Mouse (Mus musculus) G1E (cell line): ENCODE results near the gene Ldhd. TPM values are rescaled to one million over a fixed set of nuclear protein-coding genes. Genes with fewer than 3 reads are reported as not detected.
A peak's percentile ranks its signal among the peaks of the same experiment; 100 is the strongest.

Source experiments
- ATAC-seq: 2 replicates; pipeline ENCODE4 v1.8.0; 2016; ENCODE audit warnings: mild to moderate bottlenecking; ENCODE audit not compliant: insufficient number of reproducible peaks, poor library complexity, low FRiP score, severe bottlenecking; ENCODE audit errors: extremely low read depth
- DNase-seq: peaks from one replicate; pipeline ENCODE4 v3.0.0; 2012; ENCODE audit warnings: low spot score
- H3K27me3 ChIP-seq: 2 replicates; pipeline ENCODE4 v1.6.1; 2012; ENCODE audit warnings: mild to moderate bottlenecking, low read length, inconsistent platforms; ENCODE audit not compliant: insufficient read depth
- H3K36me3 ChIP-seq: replicated peaks from 2 replicates; pipeline ENCODE3; 2012; ENCODE audit warnings: mild to moderate bottlenecking, inconsistent platforms
- H3K4me1 ChIP-seq: 2 replicates; pipeline ENCODE4 v1.6.1; 2012; ENCODE audit warnings: low read depth, low read length, inconsistent platforms, mixed read lengths; ENCODE audit not compliant: insufficient read depth
- H3K4me3 ChIP-seq: 2 replicates; pipeline ENCODE4 v1.5.1; 2012; ENCODE audit warnings: low read depth, mild to moderate bottlenecking, inconsistent platforms, low read length, moderate library complexity, mixed read lengths
- H3K9me3 ChIP-seq: replicated peaks from 2 replicates; pipeline ENCODE4 v1.6.1; 2012; ENCODE audit warnings: inconsistent platforms
- CTCF ChIP-seq: IDR thresholded peaks from 2 replicates; pipeline ENCODE4 v1.5.1; 2012; ENCODE audit warnings: low read depth, low read length, inconsistent platforms, mixed read lengths
- GATA1 ChIP-seq: IDR thresholded peaks from 2 replicates; pipeline ENCODE4 v1.6.1; 2012; ENCODE audit warnings: borderline replicate concordance, low read length, inconsistent platforms, mixed read lengths
- GATA2 ChIP-seq: IDR thresholded peaks from 2 replicates; pipeline ENCODE4 v1.6.1; 2012; ENCODE audit warnings: low read depth, low read length, inconsistent platforms, borderline replicate concordance
- POLR2AphosphoS5 ChIP-seq: IDR thresholded peaks from 2 replicates; pipeline ENCODE4 v1.6.1; 2012; ENCODE audit warnings: low read depth, low read length, inconsistent platforms; ENCODE audit not compliant: insufficient replicate concordance
- TAL1 ChIP-seq: conservative IDR thresholded peaks from 2 replicates; pipeline ENCODE4 v1.6.1; 2012; ENCODE audit warnings: low read depth, low read length, inconsistent platforms, mixed read lengths
- polyA plus RNA-seq: library from polyadenylated mRNA; stranded (reverse); fragments of >175 nt; gene quantifications from 2 replicates; pipeline ENCODE4 v1.2.3, GENCODE M21; 2012
- total RNA-seq, 2 experiments: library from RNA; stranded (forward) in 1 of 2; stranded (reverse) in 1 of 2; fragments of 200-1000 nt in 1 of 2; fragments of >200 nt in 1 of 2; fragmentation: Nextera tagmentation in 1 of 2; gene quantifications; 2 replicates each; pipeline ENCODE4 v1.2.3; 2014 to 2017

The Ldhd gene
- total and polyA plus RNA-seq, 3 experiments, result 0.16 TPM; not detected in 2

DNA sequence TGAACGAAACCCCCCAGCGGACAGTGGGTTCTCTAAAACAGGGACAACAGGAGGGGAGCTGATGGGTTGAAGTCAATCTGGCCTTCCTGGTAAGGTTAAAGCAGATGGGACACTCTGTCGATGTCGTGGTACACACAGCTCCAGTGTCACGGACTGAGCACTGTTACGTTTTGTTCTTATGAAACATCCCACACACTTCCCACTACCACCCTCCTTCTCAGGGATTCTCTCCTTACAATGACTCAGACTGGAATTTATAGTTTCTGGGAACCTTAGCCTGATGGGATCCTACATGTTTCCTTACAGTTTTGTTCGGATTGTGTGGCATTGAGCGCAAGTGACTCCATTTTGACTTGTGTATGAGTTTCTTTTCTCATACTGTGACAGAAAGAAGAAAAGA lies 1.4 kb upstream of the Ldhd start:
- TF ChIP-seq POLR2AphosphoS5 (no peak), CTCF (no peak), GATA2 (no peak), GATA1 (no peak), TAL1 (no peak)
- Histone ChIP-seq H3K27me3 (peaks cover 40% of the 10 kb centered on the region), H3K4me3 (no peak overlapping the region), H3K36me3 (peaks cover 10% of the 10 kb centered on the region), H3K9me3 (peaks cover 6% of the 10 kb centered on the region; the same call in 1 of the 2 replicates), H3K4me1 (peaks cover 37% of the 10 kb centered on the region)
- no peak for ATAC-seq
- DNase-seq, result no peak

DNA sequence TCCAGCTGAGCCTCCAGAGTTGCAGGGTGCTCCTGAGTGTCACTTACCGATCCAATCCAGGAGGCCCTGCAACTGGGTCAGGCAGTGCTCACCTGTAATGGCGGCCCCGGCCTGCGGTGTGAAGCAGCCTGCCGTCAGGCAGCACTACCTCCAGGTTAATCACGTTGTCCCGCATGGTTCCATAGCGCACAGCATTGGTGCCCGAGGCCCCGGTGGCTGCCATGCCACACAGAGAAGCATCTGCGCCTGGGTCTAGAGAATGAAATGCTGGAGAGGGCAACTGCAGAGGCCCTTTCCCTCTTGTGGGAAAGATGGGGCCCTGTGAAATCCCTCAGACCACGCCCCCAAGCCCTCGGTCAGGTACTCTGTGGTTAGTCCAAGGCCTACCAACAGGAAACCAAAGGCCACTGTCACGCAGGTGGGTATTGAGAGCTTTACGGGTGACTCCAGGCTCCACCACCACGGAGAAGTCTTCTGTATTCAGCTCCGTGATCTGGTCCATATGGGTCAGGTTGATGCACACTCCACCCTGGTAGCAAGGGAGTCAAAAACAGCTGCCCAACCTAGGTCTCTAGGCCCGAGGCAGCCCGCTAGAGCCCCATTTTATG lies 1.2 kb downstream of the Ldhd start:
- H3K4me1 ChIP-seq, result peaks cover 58% of the 10 kb centered on the region
- H3K9me3 ChIP-seq, result peaks cover 6% of the 10 kb centered on the region; the same call in 1 of the 2 replicates
- H3K4me3 ChIP-seq, result peak overlapping the region; percentile 46; the same call in 1 of the 2 replicates
- H3K36me3 ChIP-seq, result peaks cover 24% of the 10 kb centered on the region
- DNase-seq, result no peak
- H3K27me3 ChIP-seq, result peaks cover 35% of the 10 kb centered on the region
- no peak for ATAC-seq
- TF ChIP-seq GATA1, result no peak
- no peak for TF ChIP-seq GATA2
- no peak for TF ChIP-seq POLR2AphosphoS5
- TF ChIP-seq CTCF, result no peak
- TF ChIP-seq TAL1, result no peak

DNA sequence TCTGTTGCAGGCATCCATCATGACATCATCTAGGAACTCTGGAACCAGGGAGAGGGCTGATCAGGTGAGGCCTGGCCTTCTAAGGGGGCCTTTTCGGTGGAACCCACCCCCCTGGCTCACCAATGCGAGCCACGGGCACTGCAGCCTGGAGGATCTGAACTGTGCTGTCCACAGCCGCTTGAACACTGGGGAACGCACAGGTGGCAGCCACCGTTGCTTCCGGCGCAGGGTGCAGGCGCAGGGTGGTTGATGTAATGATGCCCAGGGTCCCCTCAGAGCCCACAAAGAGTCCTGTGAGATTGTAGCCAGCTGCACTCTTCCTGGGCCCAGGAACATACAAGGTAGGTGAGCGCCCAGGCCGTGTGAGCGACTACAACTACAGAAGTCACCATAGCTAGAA lies 1.8 kb downstream of the Ldhd start:
- ATAC-seq (no peak), DNase-seq (no peak)
- H3K9me3 ChIP-seq, result peaks cover 4% of the 10 kb centered on the region; the same call in 1 of the 2 replicates
- peaks cover 28% of the 10 kb centered on the region for H3K36me3 ChIP-seq
- TF ChIP-seq TAL1, result no peak
- no peak for TF ChIP-seq GATA2
- no peak for TF ChIP-seq GATA1
- TF ChIP-seq POLR2AphosphoS5, result no peak
- no peak for TF ChIP-seq CTCF
- H3K27me3 ChIP-seq, result peaks cover 33% of the 10 kb centered on the region
- H3K4me3 ChIP-seq, result no peak overlapping the region; the same call in 1 of the 2 replicates
- H3K4me1 ChIP-seq, result peaks cover 62% of the 10 kb centered on the region

DNA sequence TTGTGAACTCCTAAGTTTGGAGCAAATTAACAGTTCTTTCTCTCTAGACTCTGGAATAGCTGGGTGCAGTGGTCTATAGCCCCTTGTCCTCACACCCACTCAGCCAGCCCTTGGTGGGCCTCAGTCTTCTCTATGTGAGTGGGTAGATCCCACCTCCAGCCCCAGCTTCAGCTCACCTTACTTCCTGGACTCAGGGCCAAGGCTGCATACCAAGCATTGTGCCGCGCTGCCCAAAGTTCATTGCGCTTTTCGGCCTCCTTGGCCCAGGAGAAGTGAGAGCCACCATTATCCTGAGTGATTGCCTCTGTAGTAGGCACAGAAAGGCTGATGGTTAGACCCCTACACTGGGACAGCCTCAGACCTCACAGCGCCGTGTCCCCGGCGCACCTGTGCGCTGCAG lies 2.3 kb downstream of the Ldhd start:
- Histone ChIP-seq H3K4me1 (peaks cover 63% of the 10 kb centered on the region), H3K36me3 (peaks cover 31% of the 10 kb centered on the region), H3K9me3 (no peaks in the 10 kb centered on the region), H3K27me3 (peaks cover 29% of the 10 kb centered on the region), H3K4me3 (no peak overlapping the region; the same call in 1 of the 2 replicates)
- TF ChIP-seq POLR2AphosphoS5 (no peak), TAL1 (no peak), CTCF (no peak), GATA2 (no peak), GATA1 (no peak)
- no peak for ATAC-seq
- no peak for DNase-seq

DNA sequence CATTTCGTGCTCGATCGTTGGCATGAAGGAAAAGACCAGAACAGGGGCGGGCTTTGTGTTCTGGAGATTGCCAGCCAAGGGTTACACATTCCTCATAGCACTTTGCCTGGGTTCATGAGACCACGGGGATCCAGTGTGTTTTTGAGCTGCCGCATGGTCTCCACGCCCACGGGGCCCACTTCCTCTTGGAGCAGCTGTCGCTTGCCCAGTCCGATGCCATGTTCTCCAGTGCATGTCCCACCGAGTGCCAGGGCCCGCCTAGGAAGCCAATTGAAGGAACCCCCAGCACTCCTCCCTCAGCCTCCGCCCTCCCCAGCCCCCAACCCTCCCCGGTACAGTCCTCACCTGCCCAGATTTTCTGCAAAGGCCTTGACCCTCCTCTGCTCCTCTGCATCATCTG lies 3.2 kb downstream of the Ldhd start:
- peaks cover 70% of the 10 kb centered on the region for H3K4me1 ChIP-seq
- DNase-seq (no peak), ATAC-seq (no peak)
- peaks cover 26% of the 10 kb centered on the region for H3K27me3 ChIP-seq
- H3K36me3 ChIP-seq, result peaks cover 41% of the 10 kb centered on the region
- no peak overlapping the region for H3K4me3 ChIP-seq
- no peak for TF ChIP-seq CTCF
- no peak for TF ChIP-seq GATA2
- TF ChIP-seq POLR2AphosphoS5, result no peak
- no peak for TF ChIP-seq TAL1
- no peak for TF ChIP-seq GATA1
- no peaks in the 10 kb centered on the region for H3K9me3 ChIP-seq

DNA sequence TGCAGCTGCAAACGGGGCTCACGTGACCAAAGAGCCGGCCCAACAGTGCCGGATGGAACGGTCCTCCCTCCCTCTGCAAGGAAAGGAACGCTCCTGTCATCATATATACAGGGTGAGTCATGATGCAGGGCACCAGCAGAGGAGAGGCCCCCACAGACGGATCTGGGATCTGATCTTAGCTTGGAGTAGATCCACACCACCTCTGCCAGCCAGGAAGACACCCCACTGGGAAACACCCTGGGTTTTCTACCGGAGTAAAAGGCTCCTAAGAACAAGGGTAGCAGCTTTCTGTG lies 3.7 kb downstream of the Ldhd start:
- no peaks in the 10 kb centered on the region for H3K9me3 ChIP-seq
- no peak for DNase-seq
- H3K4me3 ChIP-seq, result no peak overlapping the region
- ATAC-seq, result no peak
- H3K27me3 ChIP-seq, result peaks cover 26% of the 10 kb centered on the region
- H3K4me1 ChIP-seq, result peaks cover 71% of the 10 kb centered on the region
- peaks cover 46% of the 10 kb centered on the region for H3K36me3 ChIP-seq
- TF ChIP-seq GATA1 (no peak), POLR2AphosphoS5 (no peak), CTCF (no peak), GATA2 (no peak), TAL1 (no peak)
